ENCODE assay signal across 13 mouse cellular contexts in the genomic region with DNA sequence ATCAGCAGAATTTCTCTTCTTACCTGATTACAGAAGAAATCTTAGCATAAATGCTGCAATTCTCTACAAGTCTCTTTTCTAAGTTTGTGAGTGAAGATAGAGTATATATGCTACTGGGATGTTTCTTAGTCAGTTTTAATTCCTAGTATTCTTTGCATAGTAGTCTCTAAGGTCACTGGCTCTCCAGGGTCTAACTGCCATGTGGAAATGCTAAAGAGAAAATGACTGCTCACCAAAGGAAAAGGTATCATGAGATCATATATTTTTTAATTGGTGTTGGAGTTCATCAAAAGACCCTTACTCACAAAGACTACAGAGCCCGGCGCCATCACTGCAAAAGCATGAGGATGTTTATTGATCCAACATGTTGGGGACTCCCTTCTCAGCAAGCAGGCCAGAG. TPM values are rescaled to one million over a fixed set of nuclear protein-coding genes. Genes with fewer than 3 reads are reported as not detected.
"Had no signal": no experiment of that assay in that cellular context is flagged by ENCODE, and none has a peak within 500 bp of the region (broad histone marks: within the 10 kb centered on the region; RNA-seq: fewer than 3 reads in every experiment).

A gene (minus strand): TSS at position 101 of the 400 bp plus-strand sequence.

- DNase-seq: retina, postnatal 1 day; right cerebral cortex, adult 18-20 months; right cerebral cortex, postnatal 14 days; right cerebral cortex, postnatal 25 days; right cerebral cortex, postnatal 4 days; spleen, adult 18-20 months; thymus, adult 18-20 months; thymus, adult 2 months; thymus, postnatal 14 days; thymus, postnatal 25 days; thymus, postnatal 36 days; thymus, postnatal 4 days had no signal

RNA-seq across cellular contexts. Expression of the gene that starts here (rescaled TPM):
- total RNA-seq: neutrophil, adult 5-6 weeks had no signal
